Mouse (Mus musculus) A20 (cell line): ENCODE data around the gene Olfr47.
"Not testable (repeated sequence)": the region's sequence is repeated elsewhere in the genome, so short reads cannot be mapped to it uniquely, and the experiment has no call there.

Source experiments
- DNase-seq: peaks from one replicate; pipeline ENCODE4 v3.0.0-alpha.2; 2011; ENCODE audit warnings: low read depth, low spot score

Gene Olfr47

GRCm38 (mm10) chr6:43231255-43231654 lies at the start of gene Olfr47:
Gene Olfr47, plus strand, starts transcription at chr6:43231529.
- not testable (repeated sequence) for DNase-seq

DNA sequence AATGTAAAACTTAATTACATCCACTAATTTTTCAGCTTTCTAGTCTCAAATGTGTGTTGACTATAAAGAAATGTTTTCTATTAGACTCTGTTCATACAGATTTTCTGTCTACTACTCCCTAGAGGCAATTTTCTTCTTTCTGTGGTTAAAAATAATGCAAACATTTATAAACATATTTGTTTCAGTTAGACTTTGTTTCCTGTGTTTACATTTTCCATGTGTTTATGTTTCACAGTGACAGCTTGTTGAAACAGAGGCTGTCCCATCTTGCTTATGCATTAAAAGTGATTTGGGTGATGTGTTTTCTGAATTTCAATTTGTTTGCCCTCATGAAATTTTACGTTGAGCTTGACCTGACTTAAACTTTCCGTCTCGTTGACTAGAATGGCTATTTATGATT lies 40.3 kb upstream of the Olfr47 start:
- no peak for DNase-seq

- DNase-seq = no peak
Observed at GRCm38 (mm10) chr6:43196781-43197180, 34.5 kb upstream of the Olfr47 start, which contains the start of gene Olfr435. Gene Olfr435, plus strand, starts transcription at chr6:43197146.

DNA sequence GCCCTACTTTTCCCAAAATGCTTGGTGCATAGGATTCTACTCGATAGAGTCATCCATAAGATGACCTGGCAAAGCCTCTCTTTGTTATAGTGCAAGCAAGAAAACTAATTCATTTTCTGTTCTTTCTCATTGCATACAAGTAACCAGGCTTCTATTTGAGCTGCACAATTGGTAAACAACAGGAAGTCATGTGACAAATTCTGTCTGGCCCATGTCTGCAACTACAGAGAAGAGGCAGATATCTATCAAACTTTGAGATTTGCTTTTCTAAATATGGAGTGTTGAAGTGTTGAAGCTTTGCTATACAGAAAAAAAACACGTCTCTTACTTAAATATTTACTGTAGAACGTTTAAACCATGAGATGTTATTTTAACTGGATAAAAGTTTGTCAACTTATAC lies 33.2 kb upstream of the Olfr47 start:
- DNase-seq = no peak

DNA sequence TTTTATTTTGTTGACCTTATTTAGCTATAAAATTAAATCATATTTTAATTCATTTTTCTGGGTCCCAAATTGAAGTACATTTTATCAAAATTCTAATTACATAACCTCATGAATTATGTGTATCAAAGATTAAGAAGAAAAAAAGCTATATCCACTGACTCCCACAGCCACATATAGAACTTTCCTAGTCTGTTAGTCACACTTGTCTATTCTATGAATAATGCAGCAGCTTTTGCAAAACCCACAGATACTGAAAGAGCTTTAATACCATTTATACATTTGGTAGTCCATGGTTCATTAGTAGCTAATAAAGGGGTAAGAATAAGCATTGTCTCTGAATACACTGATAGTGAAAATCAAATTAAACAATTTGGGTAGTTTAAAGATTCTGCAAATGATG lies 28.5 kb upstream of the Olfr47 start:
- no peak for DNase-seq

- no peak for DNase-seq
Observed at GRCm38 (mm10) chr6:43205355-43205754, 26.0 kb upstream of the Olfr47 start.

GRCm38 (mm10) chr6:43212873-43213272 lies 18.5 kb upstream of the Olfr47 start, which contains the start of gene Olfr434:
Gene Olfr434, plus strand, starts transcription at chr6:43213021.
- DNase-seq = not testable (repeated sequence)

DNA sequence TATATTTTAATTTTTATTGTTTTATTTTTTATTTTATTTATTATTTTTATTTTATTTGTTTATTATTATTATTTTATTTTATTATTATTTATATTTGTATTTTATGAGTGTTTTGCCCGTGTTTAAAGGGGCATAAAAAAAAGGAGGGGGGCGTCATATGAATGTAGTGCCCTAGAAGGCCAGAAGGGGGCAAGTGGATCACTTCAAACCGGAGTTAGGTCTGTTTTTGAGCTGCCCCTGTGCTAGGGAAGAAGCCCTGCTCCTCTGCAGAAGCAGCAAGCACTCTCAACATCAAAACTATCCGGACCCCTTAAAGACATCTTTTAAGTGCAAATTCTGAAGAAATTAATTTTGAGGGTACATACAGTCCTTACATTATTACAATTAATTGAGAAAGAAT lies 10.7 kb downstream of the Olfr47 start:
- peak; percentile 12 for DNase-seq

DNA sequence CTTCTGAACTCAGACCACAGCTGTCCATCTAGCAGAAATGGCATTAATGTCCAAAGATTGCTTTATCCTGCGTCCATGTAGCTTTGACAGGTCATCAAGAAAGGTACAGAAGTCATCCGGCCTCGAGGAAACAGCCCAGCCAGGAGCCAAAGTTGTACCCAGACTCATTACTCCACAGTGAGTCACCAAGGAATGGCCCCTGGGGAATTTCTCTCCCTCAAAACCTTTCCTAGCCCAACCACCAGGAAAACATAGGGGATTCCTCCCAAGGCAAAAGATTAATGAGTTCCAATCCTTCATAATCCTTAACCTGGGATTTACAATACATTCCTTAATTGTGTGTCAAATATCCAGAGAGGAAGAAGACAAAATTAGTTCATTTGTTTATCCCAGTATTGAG lies 16.1 kb downstream of the Olfr47 start:
- DNase-seq = no peak

GRCm38 (mm10) chr6:43252994-43253393 lies 21.7 kb downstream of the Olfr47 start:
- no peak for DNase-seq

- DNase-seq = peak; percentile 12
Observed at GRCm38 (mm10) chr6:43254193-43254926, 23.0 kb downstream of the Olfr47 start.

GRCm38 (mm10) chr6:43260756-43261155 lies 29.4 kb downstream of the Olfr47 start:
- DNase-seq = no peak

GRCm38 (mm10) chr6:43265363-43266041 lies 34.2 kb downstream of the Olfr47 start, which contains the start of gene Arhgef5:
Gene Arhgef5, plus strand, starts transcription at chr6:43265582.
- no peak for DNase-seq

GRCm38 (mm10) chr6:43266356-43266755 lies 35.0 kb downstream of the Olfr47 start:
- DNase-seq = no peak

DNA sequence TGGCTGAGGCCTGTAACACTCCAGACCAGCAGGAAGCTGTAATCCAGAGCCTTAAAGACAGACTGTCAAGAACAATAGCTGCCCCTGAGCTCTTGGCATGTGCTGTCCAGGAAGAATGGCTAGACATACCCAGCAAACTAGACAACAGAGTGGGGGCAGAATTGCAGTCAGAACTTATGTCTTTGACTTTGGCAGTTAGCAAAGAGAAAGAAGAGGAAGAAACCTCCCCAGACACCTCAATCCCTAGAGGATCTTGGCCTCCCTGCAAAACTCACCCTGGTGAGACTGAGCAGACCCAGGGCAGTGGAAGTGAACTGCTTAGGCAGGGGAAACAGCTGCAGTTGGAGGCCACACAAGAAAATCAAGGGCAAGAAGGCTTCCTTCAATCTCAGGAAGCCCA lies 41.3 kb downstream of the Olfr47 start:
- no peak for DNase-seq

GRCm38 (mm10) chr6:43274123-43274522 lies 42.8 kb downstream of the Olfr47 start:
- no peak for DNase-seq

GRCm38 (mm10) chr6:43278247-43278646 lies 46.9 kb downstream of the Olfr47 start:
- no peak for DNase-seq

GRCm38 (mm10) chr6:43280481-43280880 lies 49.2 kb downstream of the Olfr47 start:
- DNase-seq = no peak
